Mouse (Mus musculus) frontal cortex, adult (tissue): ENCODE data around the gene Fhit.

Experiments
- ATAC-seq: cut with Nextera tagmentation; 2 replicates; pipeline ENCODE4 v1.9.2; 2017; ENCODE audit warnings: mild to moderate bottlenecking, moderate library complexity, mixed read lengths; ENCODE audit not compliant: low TSS enrichment

Gene Fhit

GRCm38 (mm10) chr14:9606584-9607377, 1555.1 kb downstream of the Fhit start:
- peak; percentile 90 for ATAC-seq

GRCm38 (mm10) chr14:9600271-9600670, 1561.6 kb downstream of the Fhit start:
- no peak for ATAC-seq

GRCm38 (mm10) chr14:9597460-9597977, 1564.3 kb downstream of the Fhit start:
- no peak for ATAC-seq

DNA sequence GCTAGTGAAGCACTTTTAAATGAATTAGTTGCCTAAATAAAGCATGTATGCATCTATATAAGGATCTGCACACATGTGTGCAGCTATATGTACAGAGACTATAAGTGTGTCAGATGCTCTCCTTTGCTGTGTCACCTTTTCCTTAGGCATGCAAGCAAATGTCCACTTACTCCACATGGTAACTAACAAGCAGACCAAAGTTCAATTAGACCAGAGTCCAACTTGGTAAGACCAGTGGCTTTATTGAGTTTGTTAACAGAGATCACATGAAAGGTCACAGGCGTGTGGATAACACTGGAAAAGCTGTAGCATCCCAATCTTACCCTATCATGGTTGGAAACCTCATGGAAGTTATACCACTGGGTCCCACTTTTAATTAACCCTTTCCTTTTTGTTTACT, 1572.7 kb downstream of the Fhit start:
- no peak for ATAC-seq

DNA sequence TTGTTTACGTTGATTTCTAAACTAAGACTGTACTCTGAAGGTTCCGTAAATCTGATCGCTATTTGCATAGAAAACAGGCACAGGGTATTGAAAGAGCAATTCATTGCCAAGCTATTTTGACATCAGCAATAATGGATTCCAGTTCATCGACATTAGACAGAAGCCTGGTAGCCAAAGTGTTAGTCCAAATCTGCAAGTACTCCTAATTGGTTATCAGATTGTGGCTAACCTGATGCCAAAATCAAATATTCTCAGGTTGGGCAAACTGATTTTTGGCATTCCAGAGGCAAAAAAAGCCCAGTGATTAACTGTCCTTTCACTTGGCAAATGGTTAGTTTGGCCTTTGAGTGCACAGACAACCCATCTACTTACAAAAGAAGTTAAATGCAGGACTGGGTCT, 1573.9 kb downstream of the Fhit start:
- no peak for ATAC-seq

- ATAC-seq, result peak; percentile 86
Measured at GRCm38 (mm10) chr14:9583227-9584155, 1578.3 kb downstream of the Fhit start.

DNA sequence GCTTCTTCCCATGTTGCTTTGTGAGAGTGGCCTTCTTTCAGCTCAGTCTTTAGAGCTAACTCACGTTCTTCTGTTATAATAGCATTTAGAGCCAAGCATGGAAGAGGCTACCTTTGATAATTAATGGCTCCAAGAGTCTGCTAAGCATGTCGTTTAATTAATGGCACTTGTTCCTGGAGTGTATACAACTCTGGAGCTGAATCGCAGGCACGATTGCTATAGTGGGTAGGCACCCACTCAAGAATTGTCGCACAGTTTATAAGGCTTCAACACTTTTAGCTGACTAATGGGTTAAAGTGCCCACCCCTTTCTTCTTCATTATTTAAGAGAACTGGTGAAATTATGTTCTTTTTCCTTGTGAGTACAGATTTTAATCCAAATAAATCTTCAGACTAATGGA, 1605.5 kb downstream of the Fhit start:
- ATAC-seq, result no peak

GRCm38 (mm10) chr14:9555807-9556206, 1606.0 kb downstream of the Fhit start:
- peak; percentile 53; the same call in 1 of the 2 replicates for ATAC-seq

DNA sequence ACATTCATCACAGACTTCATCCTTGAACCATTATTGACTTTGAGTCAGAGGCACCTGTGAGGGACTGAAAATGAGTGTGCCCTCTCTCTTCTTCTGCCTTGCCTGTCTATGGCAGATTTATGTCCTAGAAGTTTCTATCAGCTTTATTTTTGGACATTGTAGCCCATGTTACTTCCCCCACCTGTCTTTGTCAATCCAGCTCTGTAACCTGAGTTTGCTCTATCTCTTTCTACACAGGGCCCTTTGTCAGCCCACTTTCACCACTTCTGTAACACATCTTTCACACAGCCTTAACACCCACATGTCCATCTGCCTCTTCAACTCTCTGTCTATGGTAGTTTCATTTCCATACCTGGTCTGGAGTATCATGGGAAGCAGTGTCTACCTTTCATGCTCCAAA, 1609.7 kb downstream of the Fhit start:
- ATAC-seq, result peak; percentile 32; the same call in 1 of the 2 replicates

DNA sequence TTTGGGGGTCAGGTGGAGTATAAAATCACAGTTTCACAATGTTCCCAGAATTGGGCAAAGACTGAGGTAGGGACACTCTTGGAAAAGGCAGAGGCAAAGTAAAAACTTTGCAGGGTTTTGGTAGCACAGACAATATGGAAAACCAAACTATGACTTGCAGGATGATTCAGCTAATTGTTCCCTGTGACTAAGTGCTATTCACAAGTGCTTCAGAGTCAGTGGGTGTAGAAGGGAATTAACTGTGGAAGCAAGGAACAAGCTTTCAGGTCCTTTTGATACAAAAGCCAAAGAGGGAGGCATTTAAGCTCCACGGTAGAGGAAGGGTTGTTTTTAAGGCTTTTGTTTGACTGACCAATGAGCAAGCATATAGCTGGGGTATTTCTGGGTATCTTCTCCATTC, 1613.9 kb downstream of the Fhit start:
- peak; percentile 67 for ATAC-seq

DNA sequence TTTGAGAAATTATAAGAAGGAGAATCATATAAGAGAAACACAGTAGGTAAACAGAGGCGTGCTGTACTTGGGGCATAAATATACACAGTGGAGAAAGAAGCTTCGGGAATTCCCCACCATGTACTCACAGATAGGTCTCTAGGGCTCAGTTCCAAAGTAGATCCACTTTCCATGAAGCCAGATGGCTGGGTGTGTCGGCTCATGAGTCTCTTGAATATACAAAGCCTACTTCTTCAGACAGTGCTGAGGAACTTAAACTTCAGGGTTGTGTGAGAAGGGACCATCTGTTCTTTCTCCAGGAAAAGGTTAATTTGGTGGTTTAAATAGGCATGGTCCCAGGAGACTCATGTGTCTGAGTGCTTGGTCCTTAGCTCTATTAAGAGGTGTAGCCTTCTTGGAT, 1617.5 kb downstream of the Fhit start:
- ATAC-seq, result peak; percentile 78

GRCm38 (mm10) chr14:9535491-9535890, 1626.3 kb downstream of the Fhit start:
- ATAC-seq, result no peak

DNA sequence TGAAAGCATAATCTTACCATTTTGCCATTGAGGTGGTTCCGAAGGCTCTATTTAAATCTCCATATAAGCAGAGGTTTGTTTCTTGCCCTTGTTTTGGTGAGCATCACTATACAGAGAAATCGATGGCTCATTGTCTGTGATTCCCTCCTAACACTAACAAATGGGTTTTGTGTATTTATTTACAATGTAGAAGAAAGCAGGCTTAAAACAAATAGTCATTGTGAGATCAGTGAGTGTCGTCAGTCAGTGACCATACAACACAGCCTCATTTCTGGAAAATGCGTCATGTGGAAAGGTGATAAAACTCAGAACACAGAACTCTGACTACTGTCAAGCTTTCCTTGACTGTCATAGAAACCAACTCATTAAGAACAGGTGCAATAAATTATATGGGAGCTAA, 1632.6 kb downstream of the Fhit start:
- ATAC-seq, result peak; percentile 72

GRCm38 (mm10) chr14:9526136-9526535, 1635.7 kb downstream of the Fhit start:
- ATAC-seq, result no peak

GRCm38 (mm10) chr14:9517651-9518050, 1644.2 kb downstream of the Fhit start:
- ATAC-seq, result peak; percentile 74

- peak; percentile 99 for ATAC-seq
Measured at GRCm38 (mm10) chr14:9509678-9510077, 1652.2 kb downstream of the Fhit start.
